Mouse (Mus musculus) heart, adult 2 months (tissue): ENCODE results near the gene Amd1.
A peak's percentile ranks its signal among the peaks of the same experiment; 100 is the strongest.

Source experiments
- CTCF ChIP-seq: fragments of 200-600 bp; IDR thresholded peaks from 2 replicates; pipeline ENCODE4 v1.8.1; 2022; ENCODE audit warnings: antibody characterized with exemption, mild to moderate bottlenecking, moderate library complexity
- EP300 ChIP-seq: fragments of 200-500 bp; IDR thresholded peaks from 2 replicates; pipeline ENCODE4 v1.6.1; 2011; ENCODE audit warnings: low read depth, low read length, control low read depth; ENCODE audit not compliant: insufficient read depth
- POLR2A ChIP-seq: fragments of 200-500 bp; IDR thresholded peaks from 2 replicates; pipeline ENCODE4 v1.6.1; 2011; ENCODE audit warnings: mild to moderate bottlenecking, low read depth, low read length, control low read depth; ENCODE audit not compliant: insufficient read depth

DNA sequence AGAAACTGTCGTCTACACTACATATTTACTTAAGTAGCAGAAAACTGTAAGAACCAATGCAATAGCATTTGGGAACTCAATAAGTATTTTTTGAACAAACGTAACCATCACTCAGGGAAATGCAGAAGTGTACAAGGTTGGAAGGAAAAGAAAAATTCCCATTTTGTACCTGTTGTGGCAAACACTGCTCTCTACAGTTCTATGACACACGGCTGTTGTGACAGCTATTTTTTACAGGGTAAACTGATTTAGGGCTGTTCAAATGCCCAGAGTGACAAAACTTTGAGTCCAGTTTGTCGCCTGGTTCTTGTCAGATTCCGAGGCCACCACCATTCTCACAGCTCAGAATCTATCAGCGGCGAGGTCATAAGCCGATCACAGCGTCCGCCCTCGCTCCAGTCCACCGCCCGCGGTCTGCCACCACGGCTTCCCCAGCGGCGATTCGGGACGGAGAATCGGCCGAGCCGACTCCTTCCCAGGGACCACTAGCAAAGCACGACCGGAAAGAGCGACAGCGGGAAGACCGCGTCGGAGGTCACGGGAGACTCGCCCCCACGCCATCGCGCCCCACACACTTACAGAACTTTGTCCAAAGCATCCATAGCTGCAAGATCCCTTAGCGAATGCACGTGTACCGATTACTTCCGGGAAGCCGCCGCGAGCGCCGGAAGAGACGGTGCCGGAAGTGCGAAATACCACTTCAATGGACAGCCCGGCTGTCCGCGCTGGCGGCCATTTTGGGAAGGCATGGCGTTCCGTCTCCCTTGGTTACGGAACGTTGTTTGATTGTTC, 55.4 kb downstream of the Amd1 start, which contains the start of gene Rpf2:
- TF ChIP-seq CTCF (no peak), POLR2A (peak; percentile 66), EP300 (peak; percentile 73; the same call in 1 of the 2 replicates)
